Mouse (Mus musculus) heart, adult 2 months (tissue): ENCODE measurements around the gene Prickle1.

Source experiments
- CTCF ChIP-seq: fragments of 200-600 bp; IDR thresholded peaks from 2 replicates; pipeline ENCODE4 v1.8.1; 2022; ENCODE audit warnings: antibody characterized with exemption, mild to moderate bottlenecking, moderate library complexity
- POLR2A ChIP-seq: fragments of 200-500 bp; IDR thresholded peaks from 2 replicates; pipeline ENCODE4 v1.6.1; 2011; ENCODE audit warnings: mild to moderate bottlenecking, low read depth, low read length, control low read depth; ENCODE audit not compliant: insufficient read depth

DNA sequence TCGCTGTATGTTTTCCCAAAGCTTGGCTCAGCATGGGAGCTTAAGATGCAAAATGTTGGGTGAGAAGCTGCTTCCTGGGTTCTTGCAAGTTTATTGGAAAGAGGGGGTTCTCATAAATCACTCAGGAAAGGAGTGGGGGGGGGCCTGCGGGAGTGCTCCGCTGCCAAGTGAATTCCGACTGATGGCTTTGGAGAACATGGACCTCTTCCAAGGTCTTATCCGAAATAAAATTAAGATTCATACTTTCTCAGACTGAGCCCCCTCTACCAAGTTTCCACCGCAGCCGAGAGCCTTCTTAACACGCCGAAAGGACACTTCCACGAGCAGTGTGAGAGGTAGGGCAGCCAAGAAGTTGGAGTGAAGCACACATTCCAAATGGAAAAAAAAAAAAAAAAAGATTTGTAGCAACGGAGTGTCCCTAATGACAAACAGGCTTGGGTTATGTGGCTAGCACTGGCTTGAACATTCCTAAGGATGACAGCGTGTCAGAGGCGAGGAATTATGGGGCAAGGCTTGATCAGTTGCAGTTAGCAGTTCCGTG, 34.4 kb upstream of the Prickle1 start:
- TF ChIP-seq CTCF, result no peak
- TF ChIP-seq POLR2A, result no peak
